Mouse (Mus musculus): ENCODE data around the gene Padi4.

DNA sequence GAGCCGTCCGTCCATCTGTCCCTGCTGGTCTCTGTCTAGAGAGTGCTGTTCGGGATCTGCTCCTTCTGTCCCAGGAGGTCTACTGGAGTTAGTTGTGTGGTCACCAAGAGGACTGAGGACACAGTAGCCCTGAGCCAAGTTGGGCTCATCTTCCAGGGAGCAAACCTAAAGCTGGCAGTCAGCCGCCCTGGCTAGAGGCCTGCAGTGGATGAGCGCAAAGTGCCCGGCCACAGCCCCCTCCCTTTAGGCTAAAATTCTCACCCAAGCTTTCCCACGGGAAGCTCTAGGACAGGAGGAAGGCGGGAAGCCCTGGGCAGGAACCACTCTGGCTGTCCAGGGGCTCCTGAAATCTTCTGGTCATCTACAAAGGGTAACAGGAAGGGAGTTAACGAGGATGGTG, 51.3 kb downstream of the Padi4 start:
- no peak for TF ChIP-seq CTCF (IDR thresholded peaks at IDR 0.05; ENCODE audit: low read depth, low read length)
- no peak for TF ChIP-seq GATA1 (IDR thresholded peaks at IDR 0.05; ENCODE audit: borderline replicate concordance, low read length)
- TF ChIP-seq POLR2AphosphoS5 (IDR thresholded peaks at IDR 0.05; ENCODE audit: insufficient replicate concordance, low read depth, low read length) = no peak

Data from G1E (cell line).